Mouse (Mus musculus): ENCODE results near the gene Cd151.

DNA sequence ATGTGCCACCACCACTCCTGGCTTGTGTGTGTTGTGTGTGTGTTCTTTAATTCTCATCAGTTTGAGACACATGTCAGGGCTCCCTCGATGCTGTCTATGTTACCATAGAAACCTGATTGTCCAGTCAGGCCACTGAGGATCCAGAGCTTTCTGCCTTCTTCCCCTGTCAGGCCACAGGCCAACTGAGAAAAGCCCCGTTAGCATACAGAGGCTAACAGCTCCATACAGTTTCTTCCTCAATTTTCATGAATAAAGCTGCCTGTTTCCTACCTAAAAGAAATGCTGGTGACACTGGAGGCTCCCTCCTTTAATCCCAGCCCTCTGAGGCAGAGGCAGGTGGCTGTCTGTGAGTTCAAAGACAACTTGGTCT lies 30.7 kb upstream of the Cd151 start:
- TF ChIP-seq CTCF (IDR thresholded peaks at IDR 0.05; ENCODE audit: low read depth, low read length), result no peak
- TF ChIP-seq POLR2A (IDR thresholded peaks at IDR 0.05; ENCODE audit: insufficient read depth, low read length), result no peak
